Mouse (Mus musculus): ENCODE results near the gene Ptch1. TPM values are rescaled to one million over a fixed set of nuclear protein-coding genes. Genes with fewer than 3 reads are reported as not detected.

Ptch1 gene
- polyA plus RNA-seq, 1 experiment = 2.8 TPM

GRCm38 (mm10) chr13:63549210-63549609, 24.2 kb downstream of the Ptch1 start:
- no peak for TF ChIP-seq MYOG (IDR thresholded peaks at IDR 0.05; ENCODE audit: control insufficient read depth, extremely low read depth, insufficient read length)
- no peak for TF ChIP-seq MAX (IDR thresholded peaks at IDR 0.05)
- no peak for TF ChIP-seq USF1 (IDR thresholded peaks at IDR 0.05; ENCODE audit: low read depth)
- no peak for TF ChIP-seq CTCF (IDR thresholded peaks at IDR 0.05; ENCODE audit: control insufficient read depth, insufficient read depth, insufficient read length)
- no peak for TF ChIP-seq FOSL1 (IDR thresholded peaks at IDR 0.05; ENCODE audit: insufficient read depth, low read length, poor library complexity, severe bottlenecking)
- no peak for TF ChIP-seq CEBPB (IDR thresholded peaks at IDR 0.05; ENCODE audit: low read depth)
- no peak for TF ChIP-seq MYOD1 (IDR thresholded peaks at IDR 0.05; ENCODE audit: control insufficient read depth, insufficient read length, low read depth)

DNA sequence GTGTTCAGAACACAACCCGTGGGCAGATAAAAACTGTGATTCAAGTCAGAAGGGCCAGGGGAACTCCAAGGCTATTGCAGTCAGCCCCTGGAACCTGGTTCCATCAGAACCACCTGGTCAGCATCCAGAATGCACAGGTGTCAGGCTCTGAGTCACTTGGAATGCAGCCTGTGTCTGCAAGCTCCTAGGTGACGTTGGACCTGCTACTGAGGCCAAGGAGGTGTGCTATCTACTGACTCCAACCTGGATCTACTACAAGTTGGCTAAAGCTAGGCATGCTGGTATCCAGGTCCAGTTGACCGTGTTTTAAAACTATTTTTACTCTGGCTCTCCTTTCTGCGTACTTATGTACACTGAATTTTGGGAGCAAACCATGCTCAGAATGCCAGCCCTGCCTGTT, 24.8 kb downstream of the Ptch1 start:
- H3K27me3 ChIP-seq (ENCODE audit: control insufficient read depth, insufficient read depth, insufficient read length) = no peaks in the 10 kb centered on the region
- H3K36me3 ChIP-seq (ENCODE audit: control insufficient read depth, insufficient read depth) = peaks cover 9% of the 10 kb centered on the region

More at GRCm38 (mm10) chr13:63549210-63549609, 24.2 kb downstream of the Ptch1 start:
- Histone ChIP-seq H3K4me3 (ENCODE audit: insufficient read depth, poor library complexity, severe bottlenecking) (no peak overlapping the region), H3K27me3 (ENCODE audit: control insufficient read depth, insufficient read depth, insufficient read length) (no peaks in the 10 kb centered on the region), H3K79me2 (ENCODE audit: control insufficient read depth, insufficient read depth) (peaks cover 27% of the 10 kb centered on the region), H3ac (ENCODE audit: control insufficient read depth, insufficient read length, low read depth) (no peak overlapping the region), H3K36me3 (ENCODE audit: control insufficient read depth, insufficient read depth) (peaks cover 9% of the 10 kb centered on the region), H3K79me3 (ENCODE audit: low read depth) (peaks cover 4% of the 10 kb centered on the region)

GRCm38 (mm10) chr13:63545291-63545690, 28.1 kb downstream of the Ptch1 start:
- no peak overlapping the region for H3ac ChIP-seq (ENCODE audit: control insufficient read depth, insufficient read length, low read depth)
- no peak overlapping the region for H3K4me3 ChIP-seq (ENCODE audit: insufficient read depth, poor library complexity, severe bottlenecking)
- TF ChIP-seq MYOD1 (IDR thresholded peaks at IDR 0.05; ENCODE audit: control insufficient read depth, insufficient read length, low read depth) = no peak
- no peak for TF ChIP-seq FOSL1 (IDR thresholded peaks at IDR 0.05; ENCODE audit: insufficient read depth, low read length, poor library complexity, severe bottlenecking)
- no peak for TF ChIP-seq MAX (IDR thresholded peaks at IDR 0.05)
- TF ChIP-seq CEBPB (IDR thresholded peaks at IDR 0.05; ENCODE audit: low read depth) = no peak
- no peak for TF ChIP-seq USF1 (IDR thresholded peaks at IDR 0.05; ENCODE audit: low read depth)
- TF ChIP-seq MYOG (IDR thresholded peaks at IDR 0.05; ENCODE audit: control insufficient read depth, extremely low read depth, insufficient read length) = no peak
- TF ChIP-seq CTCF (IDR thresholded peaks at IDR 0.05; ENCODE audit: control insufficient read depth, insufficient read depth, insufficient read length) = no peak
- H3K79me2 ChIP-seq (ENCODE audit: control insufficient read depth, insufficient read depth) = peaks cover 7% of the 10 kb centered on the region
- no peaks in the 10 kb centered on the region for H3K27me3 ChIP-seq (ENCODE audit: control insufficient read depth, insufficient read depth, insufficient read length)
- H3K79me3 ChIP-seq (ENCODE audit: low read depth) = no peaks in the 10 kb centered on the region
- H3K36me3 ChIP-seq (ENCODE audit: control insufficient read depth, insufficient read depth) = peaks cover 24% of the 10 kb centered on the region

More for the DNA sequence above, 24.8 kb downstream of the Ptch1 start:
- H3K4me3 ChIP-seq (ENCODE audit: insufficient read depth, poor library complexity, severe bottlenecking) = no peak overlapping the region
- H3K79me3 ChIP-seq (ENCODE audit: low read depth) = peaks cover 3% of the 10 kb centered on the region
- TF ChIP-seq MYOG (IDR thresholded peaks at IDR 0.05; ENCODE audit: control insufficient read depth, extremely low read depth, insufficient read length) (no peak), FOSL1 (IDR thresholded peaks at IDR 0.05; ENCODE audit: insufficient read depth, low read length, poor library complexity, severe bottlenecking) (no peak), MAX (IDR thresholded peaks at IDR 0.05) (no peak), MYOD1 (IDR thresholded peaks at IDR 0.05; ENCODE audit: control insufficient read depth, insufficient read length, low read depth) (no peak), CEBPB (IDR thresholded peaks at IDR 0.05; ENCODE audit: low read depth) (no peak), CTCF (IDR thresholded peaks at IDR 0.05; ENCODE audit: control insufficient read depth, insufficient read depth, insufficient read length) (no peak), USF1 (IDR thresholded peaks at IDR 0.05; ENCODE audit: low read depth) (no peak)
- H3ac ChIP-seq (ENCODE audit: control insufficient read depth, insufficient read length, low read depth) = no peak overlapping the region
- H3K79me2 ChIP-seq (ENCODE audit: control insufficient read depth, insufficient read depth) = peaks cover 23% of the 10 kb centered on the region

DNA sequence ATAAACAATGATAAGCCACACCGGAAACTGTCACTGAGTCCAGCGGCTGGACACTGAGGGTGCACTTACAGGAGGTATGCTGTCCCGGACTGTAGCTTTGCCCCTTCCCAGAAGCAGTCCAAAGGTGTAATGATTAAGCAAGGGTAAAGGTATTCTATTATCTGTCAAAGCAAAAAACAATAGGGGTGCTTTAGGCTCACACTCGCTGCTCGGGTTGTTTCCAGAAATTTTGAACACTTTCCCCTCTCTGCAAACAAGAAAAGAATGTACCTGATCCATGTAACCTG, 28.5 kb downstream of the Ptch1 start:
- Histone ChIP-seq H3K36me3 (ENCODE audit: control insufficient read depth, insufficient read depth) (peaks cover 27% of the 10 kb centered on the region), H3K4me3 (ENCODE audit: insufficient read depth, poor library complexity, severe bottlenecking) (no peak overlapping the region), H3K79me3 (ENCODE audit: low read depth) (no peaks in the 10 kb centered on the region), H3ac (ENCODE audit: control insufficient read depth, insufficient read length, low read depth) (no peak overlapping the region), H3K27me3 (ENCODE audit: control insufficient read depth, insufficient read depth, insufficient read length) (no peaks in the 10 kb centered on the region), H3K79me2 (ENCODE audit: control insufficient read depth, insufficient read depth) (peaks cover 7% of the 10 kb centered on the region)
- no peak for TF ChIP-seq FOSL1 (IDR thresholded peaks at IDR 0.05; ENCODE audit: insufficient read depth, low read length, poor library complexity, severe bottlenecking)
- TF ChIP-seq CTCF (IDR thresholded peaks at IDR 0.05; ENCODE audit: control insufficient read depth, insufficient read depth, insufficient read length) = no peak
- no peak for TF ChIP-seq USF1 (IDR thresholded peaks at IDR 0.05; ENCODE audit: low read depth)
- TF ChIP-seq MYOD1 (IDR thresholded peaks at IDR 0.05; ENCODE audit: control insufficient read depth, insufficient read length, low read depth) = no peak
- no peak for TF ChIP-seq MYOG (IDR thresholded peaks at IDR 0.05; ENCODE audit: control insufficient read depth, extremely low read depth, insufficient read length)
- TF ChIP-seq MAX (IDR thresholded peaks at IDR 0.05) = no peak
- no peak for TF ChIP-seq CEBPB (IDR thresholded peaks at IDR 0.05; ENCODE audit: low read depth)

GRCm38 (mm10) chr13:63544119-63544966, 29.1 kb downstream of the Ptch1 start:
- Histone ChIP-seq H3K36me3 (ENCODE audit: control insufficient read depth, insufficient read depth) (peaks cover 32% of the 10 kb centered on the region), H3K79me3 (ENCODE audit: low read depth) (no peaks in the 10 kb centered on the region)

More at GRCm38 (mm10) chr13:63544119-63544966, 29.1 kb downstream of the Ptch1 start:
- Histone ChIP-seq H3K27me3 (ENCODE audit: control insufficient read depth, insufficient read depth, insufficient read length) (no peaks in the 10 kb centered on the region), H3K4me3 (ENCODE audit: insufficient read depth, poor library complexity, severe bottlenecking) (no peak overlapping the region), H3K79me2 (ENCODE audit: control insufficient read depth, insufficient read depth) (peaks cover 7% of the 10 kb centered on the region), H3ac (ENCODE audit: control insufficient read depth, insufficient read length, low read depth) (no peak overlapping the region)
- TF ChIP-seq MYOD1 (IDR thresholded peaks at IDR 0.05; ENCODE audit: control insufficient read depth, insufficient read length, low read depth) (no peak), FOSL1 (IDR thresholded peaks at IDR 0.05; ENCODE audit: insufficient read depth, low read length, poor library complexity, severe bottlenecking) (no peak), CTCF (IDR thresholded peaks at IDR 0.05; ENCODE audit: control insufficient read depth, insufficient read depth, insufficient read length) (no peak), CEBPB (IDR thresholded peaks at IDR 0.05; ENCODE audit: low read depth) (no peak), MYOG (IDR thresholded peaks at IDR 0.05; ENCODE audit: control insufficient read depth, extremely low read depth, insufficient read length) (no peak), MAX (IDR thresholded peaks at IDR 0.05) (no peak), USF1 (IDR thresholded peaks at IDR 0.05; ENCODE audit: low read depth) (no peak)

Data from C2C12 (cell line).